Mouse (Mus musculus): ENCODE measurements at regions not wholly inside any gene's neighbourhood (a gene's known extent, or its start where the extent isn't known, plus 50 kb on each side); places are given as distances from the start of the nearest gene placed in this dataset.

- intact Hi-C loops (cut with DNase I; ENCODE audit: low total_unique reads), result no loop called here
- no peak for DNase-seq
Observed at GRCm38 (mm10) chr3:52775156-52775555, 241.9 kb downstream of the Cog6 start.

GRCm38 (mm10) chr3:52774734-52775133, 242.3 kb downstream of the Cog6 start:
- intact Hi-C loops (cut with DNase I; ENCODE audit: low total_unique reads), result no loop called here
- no peak for DNase-seq

GRCm38 (mm10) chr3:52767276-52767675, 249.8 kb downstream of the Cog6 start:
- intact Hi-C loops (cut with DNase I; ENCODE audit: low total_unique reads), result no loop called here
- peak; percentile 11 for DNase-seq

- intact Hi-C loops (cut with DNase I; ENCODE audit: low total_unique reads), result no loop called here
- DNase-seq, result peak; percentile 24
Observed at GRCm38 (mm10) chr3:52766841-52767240, 250.2 kb downstream of the Cog6 start.

GRCm38 (mm10) chr3:52764166-52764565, 252.9 kb downstream of the Cog6 start:
- intact Hi-C loops (cut with DNase I; ENCODE audit: low total_unique reads), result no loop called here
- DNase-seq, result no peak

- DNase-seq, result no peak
Observed at GRCm38 (mm10) chr3:52763660-52764059, 253.4 kb downstream of the Cog6 start.

GRCm38 (mm10) chr3:52762549-52762948, 254.5 kb downstream of the Cog6 start:
- intact Hi-C loops (cut with DNase I; ENCODE audit: low total_unique reads), result no loop called here
- DNase-seq, result no peak

More at GRCm38 (mm10) chr3:52763660-52764059, 253.4 kb downstream of the Cog6 start:
- intact Hi-C loops (cut with DNase I; ENCODE audit: low total_unique reads), result no loop called here

- DNase-seq, result no peak
- intact Hi-C loops (cut with DNase I; ENCODE audit: low total_unique reads), result loop anchor here (5.0 kb wide), 1 partner anchor 498 kb away; no protein-coding TSS in a partner anchor
Observed at GRCm38 (mm10) chr3:52759846-52760245, 257.2 kb downstream of the Cog6 start.

GRCm38 (mm10) chr3:52758561-52758960, 258.5 kb downstream of the Cog6 start:
- DNase-seq, result peak; percentile 47
- intact Hi-C loops (cut with DNase I; ENCODE audit: low total_unique reads), result loop anchor here (5.0 kb wide), 1 partner anchor 496 kb away; no protein-coding TSS in a partner anchor

GRCm38 (mm10) chr3:52756816-52757215, 260.2 kb downstream of the Cog6 start:
- intact Hi-C loops (cut with DNase I; ENCODE audit: low total_unique reads), result loop anchor here (5.0 kb wide), 1 partner anchor 495 kb away; no protein-coding TSS in a partner anchor
- no peak for DNase-seq

- DNase-seq, result no peak
- intact Hi-C loops (cut with DNase I; ENCODE audit: low total_unique reads), result loop anchor here (5.0 kb wide), 1 partner anchor 494 kb away; no protein-coding TSS in a partner anchor
Observed at GRCm38 (mm10) chr3:52756006-52756405, 261.0 kb downstream of the Cog6 start.

GRCm38 (mm10) chr3:52754978-52755377, 262.1 kb downstream of the Cog6 start:
- no peak for DNase-seq
- intact Hi-C loops (cut with DNase I; ENCODE audit: low total_unique reads), result loop anchor here (5.0 kb wide), 1 partner anchor 493 kb away; no protein-coding TSS in a partner anchor

GRCm38 (mm10) chr3:52754401-52754800, 262.6 kb downstream of the Cog6 start:
- intact Hi-C loops (cut with DNase I; ENCODE audit: low total_unique reads), result no loop called here
- no peak for DNase-seq

- DNase-seq, result no peak
- intact Hi-C loops (cut with DNase I; ENCODE audit: low total_unique reads), result no loop called here
Observed at GRCm38 (mm10) chr3:52746917-52747316, 270.1 kb downstream of the Cog6 start.

GRCm38 (mm10) chr3:52744334-52744733, 272.7 kb downstream of the Cog6 start:
- DNase-seq, result no peak
- intact Hi-C loops (cut with DNase I; ENCODE audit: low total_unique reads), result no loop called here

GRCm38 (mm10) chr3:52740466-52741026, 276.5 kb downstream of the Cog6 start:
- intact Hi-C loops (cut with DNase I; ENCODE audit: low total_unique reads), result no loop called here
- no peak for DNase-seq

- intact Hi-C loops (cut with DNase I; ENCODE audit: low total_unique reads), result no loop called here
- DNase-seq, result no peak
Observed at GRCm38 (mm10) chr3:52739526-52739925, 277.5 kb downstream of the Cog6 start.

GRCm38 (mm10) chr3:52738386-52738785, 278.7 kb downstream of the Cog6 start:
- no peak for DNase-seq

GRCm38 (mm10) chr3:52735939-52736338, 281.1 kb downstream of the Cog6 start:
- intact Hi-C loops (cut with DNase I; ENCODE audit: low total_unique reads), result no loop called here
- no peak for DNase-seq

More at GRCm38 (mm10) chr3:52738386-52738785, 278.7 kb downstream of the Cog6 start:
- intact Hi-C loops (cut with DNase I; ENCODE audit: low total_unique reads), result no loop called here

GRCm38 (mm10) chr3:52731941-52732340, 285.1 kb downstream of the Cog6 start:
- DNase-seq, result no peak
- intact Hi-C loops (cut with DNase I; ENCODE audit: low total_unique reads), result no loop called here

- intact Hi-C loops (cut with DNase I; ENCODE audit: low total_unique reads), result no loop called here
Observed at GRCm38 (mm10) chr3:52731491-52731890, 285.5 kb downstream of the Cog6 start.

GRCm38 (mm10) chr3:52729731-52730130, 287.3 kb downstream of the Cog6 start:
- no peak for DNase-seq
- intact Hi-C loops (cut with DNase I; ENCODE audit: low total_unique reads), result no loop called here

More at GRCm38 (mm10) chr3:52731491-52731890, 285.5 kb downstream of the Cog6 start:
- DNase-seq, result no peak
